9 mouse cellular contexts compared by ENCODE assay signal in the genomic region with DNA sequence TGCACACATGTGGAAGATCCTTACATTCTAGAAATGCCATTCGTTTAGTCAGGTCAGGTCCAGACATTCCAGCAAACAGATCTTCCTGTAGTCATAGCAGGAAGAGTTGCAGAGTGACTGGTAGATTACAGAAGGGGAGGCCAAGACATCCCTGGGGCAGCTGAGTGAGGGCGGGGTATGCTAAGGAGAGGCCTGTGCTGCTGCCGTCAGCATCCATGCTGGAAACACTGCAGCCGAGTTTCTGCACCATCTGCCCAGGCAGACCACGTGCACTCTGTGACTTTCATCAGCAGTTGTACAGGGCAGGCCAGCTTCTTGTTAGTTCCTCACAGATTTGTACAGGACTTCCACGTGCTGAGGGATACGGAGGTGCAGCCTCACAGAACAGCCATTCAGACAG. TPM values are rescaled to one million over a fixed set of nuclear protein-coding genes. Genes with fewer than 3 reads are reported as not detected.
A peak's percentile ranks its signal among the peaks of the same experiment; 100 is the strongest.
DNase-seq lines count a peak whose midpoint lies in the region; ATAC-seq and TF ChIP-seq lines count a peak whose summit lies in the region.
"Had no signal": no experiment of that assay in that cellular context is flagged by ENCODE, and none has a peak within 500 bp of the region (broad histone marks: within the 10 kb centered on the region; RNA-seq: fewer than 3 reads in every experiment).

No protein-coding gene starts in this region.

- 66% methylated on average over 7 of the region's 7 CpGs for WGBS in hindbrain, embryonic 16.5 days
- WGBS in hindbrain, embryonic 13.5 days = 59% methylated on average over 7 of the region's 7 CpGs
- WGBS in thymus, adult 2 months = 50% methylated on average over 7 of the region's 7 CpGs

- H3K9me3 ChIP-seq in hindbrain, embryonic 16.5 days (ENCODE audit: control insufficient read depth, low read length) = no peaks in the 10 kb centered on the region
- H3K9me3 ChIP-seq in hindbrain, embryonic 13.5 days = no peaks in the 10 kb centered on the region
- H3K9me3 ChIP-seq: neural tube, embryonic 12.5 days had no signal

- H3K27me3 ChIP-seq in hindbrain, embryonic 16.5 days (replicated peaks; ENCODE audit: control insufficient read depth, insufficient read depth, low read length) = no peaks in the 10 kb centered on the region
- no peaks in the 10 kb centered on the region for H3K27me3 ChIP-seq in hindbrain, embryonic 13.5 days
- no peaks in the 10 kb centered on the region for H3K27me3 ChIP-seq in thymus, adult 2 months (ENCODE audit: control insufficient read depth, insufficient read depth, low read length)
- H3K27me3 ChIP-seq: neural tube, embryonic 12.5 days had no signal

- H3K4me2 ChIP-seq in hindbrain, embryonic 16.5 days (ENCODE audit: low read length) = no peak overlapping the region
- H3K4me2 ChIP-seq in hindbrain, embryonic 13.5 days = no peak overlapping the region
- H3K4me2 ChIP-seq: neural tube, embryonic 12.5 days had no signal

- ATAC-seq in hindbrain, embryonic 16.5 days = peak; percentile 66
- no peak for ATAC-seq in hindbrain, embryonic 13.5 days (ENCODE audit: low FRiP score)

- no peak for TF ChIP-seq POLR2A in thymus, adult 2 months (IDR thresholded peaks at IDR 0.05; ENCODE audit: control insufficient read depth, extremely low read depth, insufficient read depth, low read length, poor library complexity)

- intact Hi-C loops in gastrocnemius, adult 2 months (cut with DNase I) = no loop called here

- no peaks in the 10 kb centered on the region for H3K36me3 ChIP-seq in hindbrain, embryonic 16.5 days (ENCODE audit: control insufficient read depth, insufficient read depth, low read length)
- no peaks in the 10 kb centered on the region; the same call in 1 of the 2 replicates for H3K36me3 ChIP-seq in hindbrain, embryonic 13.5 days
- H3K36me3 ChIP-seq in thymus, adult 2 months (ENCODE audit: control insufficient read depth, insufficient read depth, low read length) = no peaks in the 10 kb centered on the region
- H3K36me3 ChIP-seq: neural tube, embryonic 12.5 days had no signal

- TF ChIP-seq CTCF in gastrocnemius, adult 2 months (IDR thresholded peaks at IDR 0.05) = no peak
- no peak for TF ChIP-seq CTCF in thymus, adult 2 months (IDR thresholded peaks at IDR 0.05; ENCODE audit: borderline replicate concordance, control insufficient read depth, extremely low read depth, insufficient read depth, low read length, poor library complexity)

- H3K9ac ChIP-seq in hindbrain, embryonic 16.5 days (ENCODE audit: low read depth, low read length) = no peak overlapping the region
- H3K9ac ChIP-seq in hindbrain, embryonic 13.5 days = no peak overlapping the region
- H3K9ac ChIP-seq: neural tube, embryonic 12.5 days had no signal

- peaks cover 11% of the 10 kb centered on the region for H3K4me1 ChIP-seq in hindbrain, embryonic 16.5 days (ENCODE audit: control insufficient read depth, insufficient read depth, low read depth, low read length)
- peaks cover 22% of the 10 kb centered on the region for H3K4me1 ChIP-seq in hindbrain, embryonic 13.5 days (replicated peaks)
- H3K4me1 ChIP-seq in thymus, adult 2 months (replicated peaks; ENCODE audit: control insufficient read depth, insufficient read depth, low read length) = peaks cover 40% of the 10 kb centered on the region

- DNase-seq in brain, adult 2 months (ENCODE audit: low read depth, low spot score) = peak; percentile 96
- DNase-seq in gastrocnemius, adult 2 months = peak; percentile 64
- DNase-seq in layer of hippocampus, adult 8-10 months (ENCODE audit: low spot score in 2 of 2) = peak; percentile 68 to 72
- DNase-seq in spleen, postnatal 4 days (ENCODE audit: low spot score in 2 of 2) = no peak
- no peak for DNase-seq in thymus, adult 2 months
- no peak for DNase-seq in urinary bladder, adult 18-20 months (ENCODE audit: low spot score in 2 of 2)

- no peak overlapping the region for H3K4me3 ChIP-seq in hindbrain, embryonic 16.5 days (ENCODE audit: low read length)
- H3K4me3 ChIP-seq in hindbrain, embryonic 13.5 days = no peak overlapping the region
- no peak overlapping the region for H3K4me3 ChIP-seq in gastrocnemius, adult 2 months
- H3K4me3 ChIP-seq in thymus, adult 2 months (ENCODE audit: control insufficient read depth, insufficient read depth, low read length) = no peak overlapping the region
- H3K4me3 ChIP-seq: neural tube, embryonic 12.5 days had no signal

- H3K27ac ChIP-seq in hindbrain, embryonic 16.5 days (ENCODE audit: low read depth, low read length) = no peak overlapping the region
- no peak overlapping the region for H3K27ac ChIP-seq in hindbrain, embryonic 13.5 days
- no peak overlapping the region for H3K27ac ChIP-seq in gastrocnemius, adult 2 months
- no peak overlapping the region for H3K27ac ChIP-seq in thymus, adult 2 months (ENCODE audit: control insufficient read depth, insufficient read depth, low read length)
- H3K27ac ChIP-seq: neural tube, embryonic 12.5 days had no signal

RNA-seq across cellular contexts. Expression of a gene that starts 17.8 kb away (rescaled TPM):
- 16.5 and 18.8 TPM in 2 replicates for polyA plus RNA-seq in hindbrain, embryonic 16.5 days (2015; fragmentation: Nextera tagmentation; extraction: Ambion mirVana)
- polyA plus RNA-seq in hindbrain, embryonic 13.5 days (2015; fragmentation: Nextera tagmentation; extraction: Ambion mirVana) = 14.2 and 14.8 TPM in 2 replicates
- total RNA-seq in gastrocnemius, adult 2 months (2021) = 1 to 10 TPM; 3.1 to 4.1 TPM
- total RNA-seq in layer of hippocampus, adult 8-10 months (2022) = 10 to 100 TPM; 38.7 to 45.5 (median 40.4) TPM
- polyA plus RNA-seq in thymus, adult 2 months (2012; rRNA removed) = 6.1 and 7.8 TPM in 2 replicates

RNA-seq across cellular contexts. Expression of a gene that starts 22.1 kb away (rescaled TPM):
- 46.7 and 50.7 TPM in 2 replicates for polyA plus RNA-seq in hindbrain, embryonic 16.5 days (2015; fragmentation: Nextera tagmentation; extraction: Ambion mirVana)
- polyA plus RNA-seq in hindbrain, embryonic 13.5 days (2015; fragmentation: Nextera tagmentation; extraction: Ambion mirVana) = 69.3 and 70.9 TPM in 2 replicates
- total RNA-seq in gastrocnemius, adult 2 months (2021) = 1 to 10 TPM; 2.8 to 5.9 TPM
- total RNA-seq in layer of hippocampus, adult 8-10 months (2022) = 10 to 100 TPM; 20.9 to 26.0 (median 23.8) TPM
- polyA plus RNA-seq in thymus, adult 2 months (2012; rRNA removed) = 26.7 and 27.8 TPM in 2 replicates

Comparison
In these comparisons a context has a peak if more than half of its experiments do, and no peak if none do; other contexts are left out.
1. DNase-seq: peak in brain, adult 2 months (single experiment), gastrocnemius, adult 2 months (single experiment) and layer of hippocampus, adult 8-10 months (2 of 2); none in spleen, postnatal 4 days (0 of 2), thymus, adult 2 months (single experiment) and urinary bladder, adult 18-20 months (0 of 2).